Mouse (Mus musculus) cerebellum, postnatal 14 days (tissue): ENCODE measurements at regions not wholly inside any gene's neighbourhood (a gene's known extent, or its start where the extent isn't known, plus 50 kb on each side); places are given as distances from the start of the nearest gene placed in this dataset.

Experiments
- DNase-seq, 2 experiments: peaks; one replicate each; pipeline ENCODE4 v3.0.0; 2021; ENCODE audit warnings: mixed read lengths in 2 of 2

GRCm38 (mm10) chr2:50609086-50609485 lies 312.5 kb upstream of the Mmadhc start:
- peak; percentile 59 to 67 for DNase-seq

DNA sequence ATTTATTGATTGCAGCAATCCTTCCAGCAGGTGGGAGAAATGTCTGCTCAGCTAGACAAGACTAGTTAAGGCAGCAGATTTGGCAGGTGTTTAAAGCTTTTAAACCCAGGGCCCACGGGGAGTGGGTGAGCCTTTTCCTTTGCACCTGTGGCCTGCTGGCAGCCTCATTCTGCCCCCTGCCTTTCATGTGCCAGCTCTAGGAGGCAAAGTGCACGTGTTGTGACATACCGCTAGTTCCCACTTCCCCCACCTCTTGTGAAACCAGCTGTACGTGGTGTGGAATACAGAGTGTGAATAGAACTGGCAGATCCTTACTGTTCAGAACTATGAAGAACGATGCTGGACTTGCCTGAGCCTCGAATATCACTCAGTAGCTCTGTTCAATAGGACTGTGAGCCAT lies 292.6 kb upstream of the Mmadhc start:
- DNase-seq: peak in 1 of 2 experiments; percentile 11

GRCm38 (mm10) chr2:50588652-50589051 lies 292.1 kb upstream of the Mmadhc start:
- DNase-seq: no peak

GRCm38 (mm10) chr2:50586321-50587050 lies 289.9 kb upstream of the Mmadhc start:
- no peak for DNase-seq

DNA sequence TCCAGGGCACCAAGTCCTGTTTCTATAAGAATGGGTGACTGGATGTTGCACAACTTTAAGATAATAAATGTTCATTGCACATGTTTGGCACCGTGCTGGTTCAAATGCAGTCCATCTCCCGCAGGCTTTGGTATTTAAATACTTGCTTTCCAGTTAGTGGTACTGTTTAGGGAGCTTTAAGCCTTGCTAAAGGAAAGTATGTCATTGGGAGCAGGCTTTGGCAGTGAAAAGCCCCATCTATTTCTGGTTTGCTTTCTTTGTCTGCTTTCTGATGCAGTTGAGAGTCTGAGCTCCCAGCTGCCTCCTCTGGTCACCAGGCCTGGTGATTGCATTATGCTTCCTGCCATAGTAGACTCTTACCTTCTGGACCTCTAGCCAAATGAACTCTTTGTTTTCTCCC lies 283.0 kb upstream of the Mmadhc start:
- no peak for DNase-seq

GRCm38 (mm10) chr2:50578278-50579043 lies 281.9 kb upstream of the Mmadhc start:
- DNase-seq: no peak

DNA sequence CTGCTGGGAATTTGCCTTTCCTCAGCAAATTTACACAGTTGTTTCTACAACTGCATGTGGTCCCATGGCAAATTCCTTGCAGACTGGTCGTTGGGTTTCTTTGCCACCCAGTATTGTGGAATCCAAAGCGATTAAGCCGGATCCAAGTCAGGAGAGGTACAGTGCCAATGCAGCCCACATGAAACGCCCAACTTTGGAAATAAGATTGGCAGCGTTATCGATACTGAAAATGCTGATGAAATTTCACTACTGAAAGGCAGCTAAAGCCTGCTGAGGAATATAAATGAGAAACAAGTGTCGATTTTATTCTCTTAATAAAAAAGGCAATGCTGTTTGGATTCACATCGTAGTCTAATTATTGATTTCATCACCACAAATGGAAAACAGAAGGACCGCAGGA lies 281.1 kb upstream of the Mmadhc start:
- no peak for DNase-seq

DNA sequence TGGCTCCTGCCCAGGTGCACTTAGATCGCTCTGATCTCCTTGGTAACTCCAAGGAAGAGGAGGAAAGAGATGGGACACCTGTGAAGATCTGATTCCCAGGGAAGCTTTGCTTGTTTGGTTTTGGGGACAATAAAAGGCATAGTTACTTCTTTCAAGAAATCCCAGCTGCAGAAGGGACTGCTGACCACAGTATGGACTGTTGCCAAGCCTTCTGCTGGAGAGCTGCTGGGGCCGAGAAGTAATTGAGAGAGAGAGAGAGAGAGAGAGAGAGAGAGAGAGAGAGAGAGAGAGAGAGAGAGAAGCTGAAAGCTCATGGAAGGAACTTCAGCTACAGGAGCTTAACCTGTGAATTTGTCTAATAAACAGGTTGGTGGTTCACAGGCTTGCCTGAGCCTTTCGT lies 276.9 kb upstream of the Mmadhc start:
- DNase-seq: no peak

GRCm38 (mm10) chr2:50571021-50571420 lies 274.4 kb upstream of the Mmadhc start:
- DNase-seq: no peak

- DNase-seq: no peak
These were observed 273.1 kb upstream of the Mmadhc start for GRCm38 (mm10) chr2:50569502-50570285.

DNA sequence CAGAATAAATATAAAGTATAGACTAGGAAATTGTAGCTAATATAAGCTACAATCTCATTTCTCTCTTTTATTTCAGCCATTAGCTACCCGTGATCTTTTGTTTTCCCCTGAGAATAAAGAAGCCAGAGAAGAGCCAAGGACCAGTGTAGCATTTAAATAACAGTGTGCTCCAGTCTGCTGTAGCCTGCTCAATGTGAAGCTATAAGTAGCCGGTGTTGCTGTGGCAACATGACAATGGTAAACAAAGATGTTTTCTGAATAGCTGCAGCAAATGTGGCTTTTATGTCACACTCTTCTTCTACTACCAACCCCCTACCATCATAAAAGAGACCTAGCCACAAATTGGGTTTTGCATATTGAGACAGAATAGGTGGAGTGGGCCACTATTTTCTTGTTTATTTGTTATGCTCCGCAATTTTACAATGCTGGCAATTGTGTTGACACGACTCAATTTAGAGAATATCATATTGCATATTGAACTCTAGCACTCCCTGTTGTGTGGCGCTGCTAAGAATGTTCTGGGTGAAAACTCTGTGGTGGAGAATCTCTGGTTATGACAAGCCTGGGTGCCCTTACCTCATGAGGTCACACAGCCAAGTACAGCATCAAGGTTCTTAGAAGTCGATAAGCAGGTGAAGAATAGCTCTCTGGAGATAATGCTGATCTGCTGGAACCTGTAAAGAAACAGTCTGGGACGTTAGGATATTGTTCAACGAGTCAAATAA lies 272.3 kb upstream of the Mmadhc start:
- DNase-seq: no peak

GRCm38 (mm10) chr2:50567542-50567941 lies 270.9 kb upstream of the Mmadhc start:
- no peak for DNase-seq

GRCm38 (mm10) chr2:50554031-50554430 lies 257.4 kb upstream of the Mmadhc start:
- no peak for DNase-seq

- no peak for DNase-seq
These were observed 255.8 kb upstream of the Mmadhc start for GRCm38 (mm10) chr2:50552437-50552836.

DNA sequence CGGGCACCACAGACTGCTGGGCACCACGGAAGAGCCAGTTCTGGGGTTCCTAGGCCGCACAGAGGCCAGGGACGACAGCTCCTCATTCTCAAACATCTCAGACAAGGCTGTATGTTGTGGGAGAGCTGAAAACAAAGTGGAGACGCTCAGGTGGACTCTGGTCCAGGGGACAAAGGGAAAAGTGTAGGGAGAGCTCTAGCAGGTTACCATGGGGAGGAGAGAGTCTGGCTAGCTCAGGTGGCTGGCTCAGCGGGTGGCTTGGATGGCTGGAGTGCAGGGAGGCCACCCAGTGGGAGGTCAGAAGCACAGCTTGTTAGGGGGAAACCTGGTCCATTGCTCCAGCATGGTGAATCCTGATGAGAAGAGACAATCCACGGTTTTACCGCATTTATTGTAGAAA lies 253.3 kb upstream of the Mmadhc start:
- DNase-seq: peak in 1 of 2 experiments; percentile 8

DNA sequence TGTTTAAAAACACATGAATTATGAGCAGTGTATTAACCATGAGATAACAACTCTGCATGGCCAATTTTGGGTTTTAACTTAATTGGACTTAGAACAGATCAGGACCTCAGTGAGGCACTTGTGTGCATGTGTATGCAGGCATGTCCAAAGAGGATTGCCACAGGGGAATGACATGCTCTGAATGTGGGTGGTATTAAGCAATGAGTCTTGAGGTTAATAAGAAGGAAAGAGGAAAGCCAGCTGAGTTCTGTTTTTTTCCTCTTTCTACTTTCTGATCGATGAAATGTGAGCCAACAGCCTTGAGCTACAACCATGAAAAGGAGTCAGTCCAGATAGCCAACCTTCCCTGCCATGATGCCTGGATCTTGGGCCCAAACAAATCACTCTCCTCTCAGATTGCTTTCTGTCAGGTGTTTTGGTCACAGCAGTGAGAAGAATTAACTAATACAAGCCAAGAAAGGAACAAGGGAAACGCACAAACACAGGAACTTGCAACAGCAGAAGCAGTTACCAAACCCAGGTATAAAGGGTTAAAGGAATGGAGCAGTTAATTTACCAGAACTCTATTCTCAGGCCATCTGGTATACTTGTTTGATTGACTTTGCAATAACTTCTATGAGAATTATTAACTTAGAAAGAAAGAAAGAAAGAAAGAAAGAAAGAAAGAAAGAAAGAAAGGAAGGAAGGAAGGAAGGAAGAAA lies 243.3 kb upstream of the Mmadhc start:
- no peak for DNase-seq

DNA sequence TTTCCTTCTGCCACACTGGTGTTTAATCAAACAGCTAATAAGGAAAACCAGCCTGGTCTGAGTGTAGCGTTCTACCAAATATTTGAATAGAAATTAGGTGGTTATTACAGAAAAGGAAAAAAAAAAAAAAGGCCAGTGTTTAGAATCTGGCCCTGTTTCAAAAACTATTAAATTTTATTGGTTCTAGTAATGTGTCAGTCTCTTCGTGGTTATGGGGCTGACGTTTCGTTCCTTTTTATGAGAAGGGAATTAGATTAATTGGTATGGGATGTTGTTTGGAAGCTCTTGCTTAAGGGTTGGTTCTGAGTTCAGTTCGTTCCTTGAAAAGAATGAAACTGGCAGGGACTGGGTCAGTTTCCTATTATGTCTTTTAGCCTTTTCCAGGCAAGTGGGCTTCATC lies 241.5 kb upstream of the Mmadhc start:
- no peak for DNase-seq

GRCm38 (mm10) chr2:50535085-50535878 lies 238.7 kb upstream of the Mmadhc start:
- DNase-seq: no peak

DNA sequence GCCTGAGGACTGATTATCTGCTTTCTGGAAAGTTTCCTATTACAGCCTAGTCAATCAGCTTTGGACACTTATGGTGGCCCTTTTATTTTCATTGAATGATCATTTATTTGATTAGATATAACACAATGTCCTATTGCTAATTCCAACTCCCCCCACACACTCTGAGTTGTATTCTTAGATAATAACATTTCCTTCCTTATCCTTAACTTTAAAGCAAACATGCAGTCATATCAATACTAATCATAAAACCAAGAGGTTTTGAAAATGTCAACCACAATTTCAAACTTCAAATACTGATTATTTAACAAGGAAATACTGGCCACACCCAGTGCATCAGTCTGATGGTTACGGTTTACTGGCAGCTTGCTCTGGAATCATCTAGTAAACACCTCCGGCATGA lies 237.1 kb upstream of the Mmadhc start:
- no peak for DNase-seq

DNA sequence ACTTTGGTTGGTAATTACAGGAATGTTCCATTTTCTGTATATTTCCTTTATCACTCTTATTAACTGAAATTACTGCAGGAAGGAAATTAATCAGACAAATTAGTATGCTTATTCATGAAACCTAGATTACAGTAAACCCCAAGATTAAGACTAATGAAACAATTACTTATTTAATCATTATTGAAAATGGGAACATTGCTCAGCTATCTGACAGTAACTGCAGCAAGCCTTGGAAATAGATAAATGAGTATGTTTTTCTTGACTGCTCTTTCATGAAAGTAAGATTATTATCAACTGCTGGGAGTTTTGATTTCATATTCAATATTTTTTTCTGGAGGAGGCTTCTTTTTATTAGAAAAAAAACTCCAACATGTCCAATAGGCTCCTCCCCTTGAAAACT lies 230.8 kb upstream of the Mmadhc start:
- DNase-seq: no peak

- DNase-seq: no peak
These were observed 228.4 kb upstream of the Mmadhc start for GRCm38 (mm10) chr2:50524838-50525615.
